Mouse (Mus musculus) limb, embryonic 13.5 days (tissue): ENCODE results near the gene Iqgap3. TPM values are rescaled to one million over a fixed set of nuclear protein-coding genes. Genes with fewer than 3 reads are reported as not detected.

Experiments
- ATAC-seq: fragments of 200-750 bp; cut with Nextera tagmentation; 2 replicates; pipeline ENCODE4 v1.8.0; 2017; ENCODE audit warnings: low read depth, moderate number of reproducible peaks, moderate TSS enrichment; ENCODE audit not compliant: low FRiP score
- H3K27ac ChIP-seq: fragments of 300-500 bp; sonication (generic); 2 replicates; pipeline ENCODE4 v1.5.1; 2015; ENCODE audit warnings: inconsistent platforms, mild to moderate bottlenecking, moderate library complexity
- H3K27me3 ChIP-seq: fragments of 300-500 bp; sonication (generic); 2 replicates; pipeline ENCODE4 v1.6.1; 2015; ENCODE audit warnings: mild to moderate bottlenecking, inconsistent platforms
- H3K36me3 ChIP-seq: fragments of 300-500 bp; sonication (generic); 2 replicates; pipeline ENCODE4 v1.6.1; 2015; ENCODE audit warnings: inconsistent platforms, mild to moderate bottlenecking, moderate library complexity
- H3K4me1 ChIP-seq: fragments of 300-500 bp; sonication (generic); 2 replicates; pipeline ENCODE4 v1.6.1; 2015; ENCODE audit warnings: inconsistent platforms
- H3K4me2 ChIP-seq: fragments of 300-500 bp; sonication (generic); replicated peaks from 2 replicates; pipeline ENCODE4 v1.6.1; 2015; ENCODE audit warnings: inconsistent platforms, mild to moderate bottlenecking, moderate library complexity
- H3K4me3 ChIP-seq: fragments of 300-500 bp; sonication (generic); 2 replicates; pipeline ENCODE4 v1.5.1; 2015; ENCODE audit warnings: moderate library complexity, mild to moderate bottlenecking, inconsistent platforms
- H3K9ac ChIP-seq: fragments of 300-500 bp; sonication (generic); 2 replicates; pipeline ENCODE4 v1.6.1; 2015; ENCODE audit warnings: mild to moderate bottlenecking, inconsistent platforms
- H3K9me3 ChIP-seq: fragments of 300-500 bp; sonication (generic); 2 replicates; pipeline ENCODE4 v1.6.1; 2016; ENCODE audit warnings: inconsistent platforms
- WGBS: fragments of 180-500 bp; shearing (Covaris S2); methylation state at CpG from one replicate; pipeline ENCODE4 v1.1.7; 2015; 5-methylcytosine and 5-hydroxymethylcytosine counted together
- polyA plus RNA-seq: library from polyadenylated mRNA; unstranded; fragments of >200 nt; fragmentation: Nextera tagmentation; extraction: Ambion mirVana; gene quantifications from 2 replicates; pipeline ENCODE4 v1.2.1, GENCODE M21; 2015

Iqgap3 gene
- polyA plus RNA-seq, 1 experiment from 2014 or later = 20.6 TPM

GRCm38 (mm10) chr3:88148354-88148753, 66.6 kb downstream of the Iqgap3 start:
- no peak for ATAC-seq
- Histone ChIP-seq H3K27ac (peak overlapping the region; percentile 67; the same call in 1 of the 2 replicates), H3K4me1 (peaks cover 90% of the 10 kb centered on the region), H3K4me2 (no peak overlapping the region), H3K36me3 (0 out of 2 replicates have a peak, but pooled peaks cover 3% of the 10 kb centered on the region), H3K4me3 (no peak overlapping the region), H3K9me3 (no peaks in the 10 kb centered on the region), H3K9ac (no peak overlapping the region; the same call in 1 of the 2 replicates), H3K27me3 (no peaks in the 10 kb centered on the region)
- WGBS = 82% methylated on average over 5 of the region's 5 CpGs

GRCm38 (mm10) chr3:88148776-88149509, 67.2 kb downstream of the Iqgap3 start:
- WGBS = 68% methylated on average over 4 of the region's 4 CpGs
- H3K27me3 ChIP-seq = no peaks in the 10 kb centered on the region
- ATAC-seq = no peak
- peaks cover 84% of the 10 kb centered on the region for H3K4me1 ChIP-seq
- H3K4me3 ChIP-seq = no peak overlapping the region
- no peaks in the 10 kb centered on the region for H3K9me3 ChIP-seq
- H3K4me2 ChIP-seq = peak overlapping the region; percentile 50
- peak overlapping the region; percentile 53 for H3K9ac ChIP-seq
- H3K36me3 ChIP-seq = 0 out of 2 replicates have a peak, but pooled peaks cover 3% of the 10 kb centered on the region
- peak overlapping the region; percentile 67 for H3K27ac ChIP-seq

DNA sequence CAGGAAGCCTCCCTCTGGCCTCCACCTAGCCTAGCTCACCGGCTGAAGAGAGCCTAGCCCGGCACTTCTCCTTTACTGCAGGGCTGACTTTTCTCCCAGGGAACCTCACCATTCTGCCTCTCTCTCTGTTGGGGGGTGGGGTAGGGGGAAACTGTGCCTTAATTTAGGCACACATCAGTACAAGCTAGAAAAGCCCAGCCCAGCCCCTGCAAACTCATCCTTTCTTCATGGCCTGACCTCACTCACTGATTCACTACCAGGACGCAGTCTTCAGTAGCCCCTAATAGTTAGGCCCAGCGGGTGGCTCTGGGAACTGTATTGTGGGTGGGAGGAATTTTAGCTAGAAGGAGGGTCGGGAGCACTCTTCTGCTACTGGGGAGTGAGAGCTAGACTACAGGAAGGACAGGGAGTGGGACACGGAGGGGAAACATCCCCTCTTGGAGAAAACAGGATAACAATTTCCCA, 67.8 kb downstream of the Iqgap3 start:
- H3K9ac ChIP-seq = peak overlapping the region; percentile 53
- H3K27ac ChIP-seq = peak overlapping the region; percentile 67
- H3K9me3 ChIP-seq = no peaks in the 10 kb centered on the region
- H3K27me3 ChIP-seq = no peaks in the 10 kb centered on the region
- peaks cover 78% of the 10 kb centered on the region for H3K4me1 ChIP-seq
- whole genome bisulfite sequencing = 21% methylated on average over 6 of the region's 6 CpGs
- H3K36me3 ChIP-seq = 0 out of 2 replicates have a peak, but pooled peaks cover 3% of the 10 kb centered on the region
- H3K4me2 ChIP-seq = peak overlapping the region; percentile 50
- H3K4me3 ChIP-seq = peak overlapping the region; percentile 12
- ATAC-seq = no peak

DNA sequence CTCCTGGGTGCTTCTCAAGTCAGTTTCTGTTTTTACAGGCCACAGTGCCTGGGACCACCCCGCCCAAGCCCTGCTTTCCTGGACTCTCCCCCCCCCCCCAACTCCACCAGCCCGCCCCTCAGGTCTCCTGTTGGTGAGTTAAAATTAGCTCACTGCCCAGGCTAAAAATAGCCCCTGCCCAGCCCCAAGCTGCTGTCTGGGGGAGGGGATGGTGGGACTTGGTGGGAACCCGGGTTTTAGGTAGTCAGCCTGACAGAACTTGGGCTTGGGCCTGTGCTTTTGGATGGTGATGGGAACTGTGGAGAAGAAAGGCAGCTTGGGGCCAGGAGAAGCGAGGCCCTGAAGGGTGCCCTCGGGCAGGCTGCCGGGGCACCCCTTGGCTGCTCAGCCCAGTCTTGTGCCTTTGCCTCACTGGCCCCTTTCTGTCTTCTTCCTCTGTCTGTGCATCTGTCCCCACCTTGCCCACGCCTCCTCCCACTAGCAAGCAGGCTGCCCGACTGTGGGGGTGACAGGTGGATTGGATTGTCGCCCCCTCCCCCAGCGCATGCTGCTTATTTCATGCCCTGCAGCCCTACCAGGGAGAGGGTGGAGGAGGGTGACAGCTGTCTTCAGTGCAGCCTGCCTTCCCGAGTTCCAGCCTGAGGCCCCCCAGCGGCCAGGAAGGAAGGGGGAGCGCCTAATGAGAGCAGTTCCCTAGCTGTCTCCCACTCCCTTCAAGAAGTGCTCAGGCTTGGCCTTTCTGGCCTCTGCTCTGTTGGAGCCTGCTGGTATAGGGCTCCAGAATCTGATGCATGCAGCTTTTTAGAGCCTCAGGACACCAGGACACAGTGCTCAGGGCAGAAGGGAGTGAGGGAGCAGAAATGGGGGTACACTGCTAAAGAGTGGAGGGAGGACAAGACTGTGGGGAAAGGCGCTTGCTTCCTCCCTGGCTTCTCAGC, 68.6 kb downstream of the Iqgap3 start:
- no peaks in the 10 kb centered on the region for H3K9me3 ChIP-seq
- no peaks in the 10 kb centered on the region for H3K27me3 ChIP-seq
- H3K4me2 ChIP-seq = peak overlapping the region; percentile 50
- 20% methylated on average over 14 of the region's 14 CpGs for WGBS
- H3K9ac ChIP-seq = peak overlapping the region; percentile 53
- peaks cover 5% of the 10 kb centered on the region; the same call in 1 of the 2 replicates for H3K36me3 ChIP-seq
- peak; percentile 57 for ATAC-seq
- H3K27ac ChIP-seq = peak overlapping the region; percentile 70
- H3K4me1 ChIP-seq = peaks cover 70% of the 10 kb centered on the region
- H3K4me3 ChIP-seq = peak overlapping the region; percentile 12

DNA sequence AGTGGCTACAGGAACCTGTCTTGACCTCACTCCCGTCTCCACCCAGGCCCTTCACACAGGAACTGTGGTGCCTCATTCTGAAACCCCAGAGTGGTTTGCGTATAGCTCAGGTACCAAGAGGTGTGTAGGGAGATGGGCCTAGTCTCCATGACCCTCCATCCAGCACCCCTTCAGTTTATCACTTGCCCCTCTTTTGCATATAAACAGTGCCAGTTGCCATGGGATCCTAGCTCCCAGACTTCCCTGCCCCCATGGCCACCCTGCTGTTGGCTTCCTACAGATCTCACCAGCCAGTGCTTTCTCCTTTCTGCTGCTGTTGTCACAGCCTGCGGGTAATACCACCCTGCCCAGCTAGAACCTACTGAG, 69.2 kb downstream of the Iqgap3 start:
- H3K9ac ChIP-seq = no peak overlapping the region
- no peak overlapping the region for H3K4me2 ChIP-seq
- H3K36me3 ChIP-seq = peaks cover 12% of the 10 kb centered on the region
- peak overlapping the region; percentile 70 for H3K27ac ChIP-seq
- no peaks in the 10 kb centered on the region for H3K9me3 ChIP-seq
- no peak for ATAC-seq
- WGBS = 66% methylated on average over 3 of the region's 3 CpGs
- peaks cover 64% of the 10 kb centered on the region for H3K4me1 ChIP-seq
- H3K4me3 ChIP-seq = no peak overlapping the region
- H3K27me3 ChIP-seq = no peaks in the 10 kb centered on the region

DNA sequence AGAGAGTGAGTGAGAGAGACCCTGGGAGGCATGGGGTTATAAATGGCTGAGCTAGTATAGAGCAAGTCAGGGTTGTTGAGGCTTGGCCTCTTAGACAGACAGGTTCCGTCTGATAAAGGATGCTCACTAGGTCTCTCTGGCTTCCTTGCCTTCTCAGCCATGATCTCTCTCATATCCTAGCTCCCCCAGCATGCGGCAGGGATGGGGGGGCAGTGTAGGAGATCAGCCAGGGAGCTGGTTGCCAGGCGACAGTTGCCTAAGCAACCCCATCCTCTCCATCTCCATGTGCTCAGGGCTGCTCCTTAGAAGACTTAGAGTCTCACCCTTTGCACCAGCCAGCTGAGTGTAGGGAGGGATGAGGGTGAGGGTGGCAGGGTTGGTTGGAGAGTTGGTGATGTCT, 70.3 kb downstream of the Iqgap3 start:
- Histone ChIP-seq H3K9me3 (no peaks in the 10 kb centered on the region), H3K4me1 (peaks cover 53% of the 10 kb centered on the region), H3K9ac (peak overlapping the region; percentile 19; the same call in 1 of the 2 replicates), H3K4me3 (no peak overlapping the region), H3K36me3 (peaks cover 22% of the 10 kb centered on the region), H3K27me3 (no peaks in the 10 kb centered on the region), H3K27ac (no peak overlapping the region; the same call in 1 of the 2 replicates), H3K4me2 (no peak overlapping the region)
- no peak for ATAC-seq
- WGBS = 76% methylated on average over 3 of the region's 3 CpGs

- Histone ChIP-seq H3K27me3 (no peaks in the 10 kb centered on the region), H3K4me1 (peaks cover 48% of the 10 kb centered on the region), H3K36me3 (peaks cover 34% of the 10 kb centered on the region), H3K4me3 (no peak overlapping the region), H3K9ac (no peak overlapping the region), H3K9me3 (no peaks in the 10 kb centered on the region), H3K4me2 (no peak overlapping the region), H3K27ac (no peak overlapping the region)
- no peak for ATAC-seq
- 87% methylated on average over 3 of the region's 3 CpGs for WGBS
These were observed 71.7 kb downstream of the Iqgap3 start for GRCm38 (mm10) chr3:88153290-88154011.

GRCm38 (mm10) chr3:88154236-88154635, 72.5 kb downstream of the Iqgap3 start:
- no peak overlapping the region for H3K4me3 ChIP-seq
- peaks cover 42% of the 10 kb centered on the region for H3K36me3 ChIP-seq
- ATAC-seq = no peak
- no peak overlapping the region for H3K9ac ChIP-seq
- peaks cover 40% of the 10 kb centered on the region for H3K4me1 ChIP-seq
- WGBS = 73% methylated on average over 2 of the region's 2 CpGs
- H3K4me2 ChIP-seq = no peak overlapping the region
- H3K27me3 ChIP-seq = no peaks in the 10 kb centered on the region
- H3K9me3 ChIP-seq = no peaks in the 10 kb centered on the region
- H3K27ac ChIP-seq = no peak overlapping the region

DNA sequence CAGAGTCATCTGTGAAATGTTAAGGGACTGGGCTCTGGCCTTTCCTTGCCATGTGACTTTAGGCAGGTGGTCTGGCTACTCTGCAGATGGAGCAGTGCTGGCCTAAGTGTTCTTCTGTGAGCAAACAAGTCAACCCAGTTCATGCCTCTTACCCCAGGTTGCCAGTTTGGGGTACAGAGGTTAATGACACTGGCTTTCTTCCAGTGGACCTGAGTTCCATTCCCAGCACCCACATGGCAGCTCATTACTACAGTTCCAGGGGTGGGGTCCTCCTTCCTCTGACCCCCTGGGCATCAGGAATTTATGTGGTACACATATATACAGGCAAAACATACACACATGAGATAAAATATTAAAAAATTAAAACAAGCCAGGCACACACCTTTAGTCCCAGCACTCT, 75.0 kb downstream of the Iqgap3 start:
- peaks cover 14% of the 10 kb centered on the region for H3K4me1 ChIP-seq
- H3K27me3 ChIP-seq = no peaks in the 10 kb centered on the region
- peaks cover 65% of the 10 kb centered on the region for H3K36me3 ChIP-seq
- H3K4me3 ChIP-seq = no peak overlapping the region
- no peak for ATAC-seq
- H3K27ac ChIP-seq = no peak overlapping the region
- no peaks in the 10 kb centered on the region for H3K9me3 ChIP-seq
- H3K9ac ChIP-seq = no peak overlapping the region
- no peak overlapping the region for H3K4me2 ChIP-seq

GRCm38 (mm10) chr3:88157771-88158597, 76.2 kb downstream of the Iqgap3 start:
- H3K9me3 ChIP-seq = no peaks in the 10 kb centered on the region
- no peaks in the 10 kb centered on the region for H3K27me3 ChIP-seq
- no peak overlapping the region for H3K4me3 ChIP-seq
- 0 out of 2 replicates have a peak overlapping the region, but pooled peaks have one; percentile 16 for H3K4me2 ChIP-seq
- no peak overlapping the region for H3K27ac ChIP-seq
- no peak overlapping the region for H3K9ac ChIP-seq
- peaks cover 9% of the 10 kb centered on the region for H3K4me1 ChIP-seq
- WGBS = 17% methylated on average over 23 of the region's 23 CpGs
- H3K36me3 ChIP-seq = peaks cover 76% of the 10 kb centered on the region
- peak; percentile 60; the same call in 1 of the 2 replicates for ATAC-seq

DNA sequence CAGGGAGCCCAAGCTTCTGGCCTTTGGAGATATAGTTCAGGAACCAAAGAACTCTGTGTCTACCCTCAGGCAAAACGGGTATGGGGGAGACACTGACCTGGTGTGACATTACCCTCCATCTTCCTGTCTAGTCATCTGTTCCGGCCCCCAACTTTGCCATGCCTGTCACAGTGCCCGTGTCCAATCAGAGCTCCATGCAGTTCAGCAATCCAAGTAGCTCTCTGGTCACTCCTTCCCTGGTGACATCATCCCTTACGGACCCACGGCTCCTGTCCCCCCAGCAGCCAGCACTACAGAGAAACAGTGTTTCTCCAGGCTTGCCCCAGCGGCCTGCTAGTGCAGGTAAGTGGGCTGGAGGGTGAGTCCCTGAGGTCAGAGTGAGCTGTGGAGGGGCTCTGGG, 77.2 kb downstream of the Iqgap3 start:
- Histone ChIP-seq H3K36me3 (peaks cover 85% of the 10 kb centered on the region), H3K4me3 (no peak overlapping the region), H3K4me2 (no peak overlapping the region), H3K9me3 (no peaks in the 10 kb centered on the region), H3K27me3 (no peaks in the 10 kb centered on the region), H3K4me1 (peaks cover 9% of the 10 kb centered on the region), H3K27ac (no peak overlapping the region; the same call in 1 of the 2 replicates), H3K9ac (no peak overlapping the region)
- ATAC-seq = no peak
- 80% methylated on average over 6 of the region's 6 CpGs for WGBS
